Mouse (Mus musculus) cerebellum, adult 2 months (tissue): ENCODE data around the gene 9530077C05Rik.

Experiments
- CTCF ChIP-seq: fragments of 200-500 bp; IDR thresholded peaks from 2 replicates; pipeline ENCODE4 v1.5.1; 2011; ENCODE audit warnings: low read depth, mild to moderate bottlenecking, control low read depth, low read length, moderate library complexity, borderline replicate concordance; ENCODE audit not compliant: insufficient read depth
- POLR2A ChIP-seq: fragments of 200-500 bp; IDR thresholded peaks from 2 replicates; pipeline ENCODE4 v1.6.1; 2011; ENCODE audit warnings: low read length, control low read depth, borderline replicate concordance; ENCODE audit not compliant: insufficient read depth

- TF ChIP-seq CTCF (no peak), POLR2A (no peak)
These were observed 4.9 kb downstream of the 9530077C05Rik start for GRCm38 (mm10) chr9:22416187-22416586.
